Mouse (Mus musculus) embryonic facial prominence, embryonic 11.5 days (tissue): ENCODE measurements around the gene Sec14l5. TPM values are rescaled to one million over a fixed set of nuclear protein-coding genes. Genes with fewer than 3 reads are reported as not detected.
A peak's percentile ranks its signal among the peaks of the same experiment; 100 is the strongest.

Source experiments
- ATAC-seq: fragments of 200-750 bp; cut with Nextera tagmentation; replicated peaks from 2 replicates; pipeline ENCODE4 v1.8.0; 2017; ENCODE audit warnings: low read depth; ENCODE audit not compliant: insufficient number of reproducible peaks, low FRiP score, low TSS enrichment
- DNase-seq: peaks from one replicate; pipeline ENCODE4 v3.0.0-alpha.2; 2015; ENCODE audit warnings: low spot score
- H3K27ac ChIP-seq: fragments of 300-500 bp; sonication (generic); replicated peaks from 2 replicates; pipeline ENCODE4 v1.5.1; 2014; ENCODE audit warnings: mild to moderate bottlenecking, low read depth, low read length, control low read depth
- H3K27me3 ChIP-seq: fragments of 300-500 bp; sonication (generic); 2 replicates; pipeline ENCODE4 v1.6.1; 2014; ENCODE audit warnings: mild to moderate bottlenecking, low read length, moderate library complexity, mixed read lengths; ENCODE audit not compliant: control insufficient read depth, insufficient read depth
- H3K36me3 ChIP-seq: fragments of 300-500 bp; sonication (generic); replicated peaks from 2 replicates; pipeline ENCODE4 v1.6.1; 2014; ENCODE audit warnings: low read depth, mild to moderate bottlenecking, low read length, moderate library complexity, mixed read lengths; ENCODE audit not compliant: control insufficient read depth, insufficient read depth
- H3K4me1 ChIP-seq: fragments of 300-500 bp; sonication (generic); 2 replicates; pipeline ENCODE4 v1.6.1; 2014; ENCODE audit warnings: low read length, mixed read lengths; ENCODE audit not compliant: control insufficient read depth, insufficient read depth
- H3K4me2 ChIP-seq: fragments of 300-500 bp; sonication (generic); 2 replicates; pipeline ENCODE4 v1.6.1; 2014; ENCODE audit warnings: low read depth, mild to moderate bottlenecking, control low read depth, low read length, moderate library complexity
- H3K4me3 ChIP-seq: fragments of 300-500 bp; sonication (generic); 2 replicates; pipeline ENCODE4 v1.5.1; 2014; ENCODE audit warnings: low read depth, low read length, control low read depth
- H3K9ac ChIP-seq: fragments of 300-500 bp; sonication (generic); replicated peaks from 2 replicates; pipeline ENCODE4 v1.6.1; 2014; ENCODE audit warnings: mild to moderate bottlenecking, control low read depth, low read length
- H3K9me3 ChIP-seq: fragments of 300-500 bp; sonication (generic); replicated peaks from 2 replicates; pipeline ENCODE4 v1.6.1; 2016; ENCODE audit warnings: mild to moderate bottlenecking, low read length, inconsistent platforms, mixed read lengths; ENCODE audit not compliant: control insufficient read depth
- WGBS: fragments of 180-500 bp; shearing (Covaris S2); extraction: QIAGEN DNeasy Blood & Tissue Kit; methylation state at CpG from one replicate; pipeline ENCODE4 v1.1.7; 2014; 5-methylcytosine and 5-hydroxymethylcytosine counted together
- polyA plus RNA-seq: library from polyadenylated mRNA; unstranded; fragments of >200 nt; fragmentation: Nextera tagmentation; extraction: Ambion mirVana; gene quantifications from 2 replicates; pipeline ENCODE4 v1.2.1, GENCODE M21; 2014

The Sec14l5 gene
- polyA plus RNA-seq, 1 experiment from 2014 or later = 0.07 TPM

GRCm38 (mm10) chr16:5184101-5184500, 37.2 kb downstream of the Sec14l5 start:
- H3K36me3 ChIP-seq = no peaks in the 10 kb centered on the region
- WGBS = 53% methylated on average over 8 of the region's 8 CpGs
- ATAC-seq = no peak

GRCm38 (mm10) chr16:5184956-5185355, 38.0 kb downstream of the Sec14l5 start:
- Histone ChIP-seq H3K36me3 (no peaks in the 10 kb centered on the region), H3K4me3 (no peak overlapping the region), H3K27me3 (no peaks in the 10 kb centered on the region), H3K4me2 (no peak overlapping the region), H3K27ac (no peak overlapping the region), H3K9ac (no peak overlapping the region), H3K4me1 (no peaks in the 10 kb centered on the region), H3K9me3 (no peaks in the 10 kb centered on the region)
- ATAC-seq = no peak
- WGBS = 87% methylated on average over 5 of the region's 5 CpGs
- no peak for DNase-seq

More at GRCm38 (mm10) chr16:5184101-5184500, 37.2 kb downstream of the Sec14l5 start:
- Histone ChIP-seq H3K4me3 (no peak overlapping the region), H3K4me1 (no peaks in the 10 kb centered on the region), H3K9ac (no peak overlapping the region), H3K27ac (no peak overlapping the region), H3K4me2 (no peak overlapping the region), H3K9me3 (no peaks in the 10 kb centered on the region), H3K27me3 (no peaks in the 10 kb centered on the region)
- no peak for DNase-seq

DNA sequence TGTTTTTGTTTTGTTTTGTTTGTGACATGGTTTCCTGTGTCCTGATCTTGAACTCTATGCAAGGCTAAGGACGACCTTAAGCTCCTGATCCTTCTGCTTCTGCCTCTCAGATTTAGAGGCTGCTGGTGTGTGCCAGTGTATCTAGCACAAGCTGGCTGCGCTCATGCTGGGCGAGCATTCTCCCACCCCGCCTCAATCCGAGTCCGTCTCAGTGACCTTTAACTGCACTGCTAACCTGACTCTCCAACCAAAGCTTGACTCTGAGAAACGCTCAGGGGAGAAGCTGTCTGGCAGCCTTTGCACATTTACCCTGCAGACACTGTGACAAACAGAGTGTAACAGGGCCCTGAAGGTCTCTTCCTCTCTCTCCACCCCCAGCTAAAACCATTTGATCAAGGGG, 38.8 kb downstream of the Sec14l5 start:
- 56% methylated on average over 7 of the region's 7 CpGs for WGBS
- ATAC-seq = no peak
- no peaks in the 10 kb centered on the region for H3K27me3 ChIP-seq

GRCm38 (mm10) chr16:5186234-5186633, 39.3 kb downstream of the Sec14l5 start:
- H3K4me2 ChIP-seq = no peak overlapping the region
- no peak overlapping the region for H3K9ac ChIP-seq
- H3K27me3 ChIP-seq = no peaks in the 10 kb centered on the region
- H3K4me1 ChIP-seq = no peaks in the 10 kb centered on the region
- H3K4me3 ChIP-seq = no peak overlapping the region
- no peaks in the 10 kb centered on the region for H3K9me3 ChIP-seq
- DNase-seq (no peak), ATAC-seq (no peak)
- WGBS = 72% methylated on average over 7 of the region's 7 CpGs
- no peak overlapping the region for H3K27ac ChIP-seq
- no peaks in the 10 kb centered on the region for H3K36me3 ChIP-seq

More for the DNA sequence above, 38.8 kb downstream of the Sec14l5 start:
- Histone ChIP-seq H3K4me1 (no peaks in the 10 kb centered on the region), H3K27ac (no peak overlapping the region), H3K9ac (no peak overlapping the region), H3K9me3 (no peaks in the 10 kb centered on the region), H3K4me2 (no peak overlapping the region), H3K4me3 (no peak overlapping the region), H3K36me3 (no peaks in the 10 kb centered on the region)
- DNase-seq = no peak

- H3K4me1 ChIP-seq = no peaks in the 10 kb centered on the region
- peak; percentile 78 for DNase-seq
- H3K9me3 ChIP-seq = no peaks in the 10 kb centered on the region
- no peak overlapping the region for H3K4me3 ChIP-seq
- H3K4me2 ChIP-seq = no peak overlapping the region
- H3K27ac ChIP-seq = no peak overlapping the region
- H3K27me3 ChIP-seq = no peaks in the 10 kb centered on the region
- no peak for ATAC-seq
- H3K36me3 ChIP-seq = no peaks in the 10 kb centered on the region
- no peak overlapping the region for H3K9ac ChIP-seq
- WGBS = 27% methylated on average over 6 of the region's 6 CpGs
Observed at GRCm38 (mm10) chr16:5195080-5195479, 48.2 kb downstream of the Sec14l5 start.

GRCm38 (mm10) chr16:5202681-5203080, 55.8 kb downstream of the Sec14l5 start:
- H3K27ac ChIP-seq = no peak overlapping the region
- H3K9me3 ChIP-seq = no peaks in the 10 kb centered on the region
- 12% methylated on average over 4 of the region's 4 CpGs for WGBS
- ATAC-seq = no peak
- no peaks in the 10 kb centered on the region for H3K27me3 ChIP-seq
- H3K4me3 ChIP-seq = peak overlapping the region; percentile 83
- peak overlapping the region; percentile 97 for H3K4me2 ChIP-seq
- no peaks in the 10 kb centered on the region for H3K36me3 ChIP-seq
- no peak overlapping the region for H3K9ac ChIP-seq
- peak; percentile 65 for DNase-seq
- H3K4me1 ChIP-seq = no peaks in the 10 kb centered on the region

DNA sequence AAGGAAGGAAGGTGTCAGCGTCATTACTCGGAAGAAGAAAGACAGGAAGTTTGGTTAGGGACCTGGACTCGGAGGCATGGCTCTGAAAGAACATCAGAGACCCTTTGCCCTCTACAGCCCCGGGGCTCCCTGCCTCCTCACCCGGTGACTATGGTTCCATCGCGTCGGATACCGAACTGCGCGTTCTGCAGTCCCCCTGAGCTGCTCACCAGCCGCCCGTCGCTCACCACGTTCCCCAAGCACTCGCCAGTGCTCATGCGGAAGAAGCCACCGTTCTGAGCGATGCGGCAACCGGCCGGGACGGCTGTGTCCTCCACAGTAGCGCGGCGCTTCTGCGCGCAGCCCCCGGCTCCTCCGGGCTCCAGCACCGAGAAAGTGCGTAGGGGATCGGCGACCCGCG, 56.3 kb downstream of the Sec14l5 start:
- Histone ChIP-seq H3K36me3 (no peaks in the 10 kb centered on the region), H3K9ac (peak overlapping the region; percentile 72), H3K27me3 (no peaks in the 10 kb centered on the region), H3K4me1 (no peaks in the 10 kb centered on the region), H3K27ac (no peak overlapping the region), H3K9me3 (no peaks in the 10 kb centered on the region), H3K4me3 (peak overlapping the region; percentile 83), H3K4me2 (peak overlapping the region; percentile 97)
- DNase-seq = no peak
- 2% methylated on average over 36 of the region's 36 CpGs for WGBS
- ATAC-seq = no peak

DNA sequence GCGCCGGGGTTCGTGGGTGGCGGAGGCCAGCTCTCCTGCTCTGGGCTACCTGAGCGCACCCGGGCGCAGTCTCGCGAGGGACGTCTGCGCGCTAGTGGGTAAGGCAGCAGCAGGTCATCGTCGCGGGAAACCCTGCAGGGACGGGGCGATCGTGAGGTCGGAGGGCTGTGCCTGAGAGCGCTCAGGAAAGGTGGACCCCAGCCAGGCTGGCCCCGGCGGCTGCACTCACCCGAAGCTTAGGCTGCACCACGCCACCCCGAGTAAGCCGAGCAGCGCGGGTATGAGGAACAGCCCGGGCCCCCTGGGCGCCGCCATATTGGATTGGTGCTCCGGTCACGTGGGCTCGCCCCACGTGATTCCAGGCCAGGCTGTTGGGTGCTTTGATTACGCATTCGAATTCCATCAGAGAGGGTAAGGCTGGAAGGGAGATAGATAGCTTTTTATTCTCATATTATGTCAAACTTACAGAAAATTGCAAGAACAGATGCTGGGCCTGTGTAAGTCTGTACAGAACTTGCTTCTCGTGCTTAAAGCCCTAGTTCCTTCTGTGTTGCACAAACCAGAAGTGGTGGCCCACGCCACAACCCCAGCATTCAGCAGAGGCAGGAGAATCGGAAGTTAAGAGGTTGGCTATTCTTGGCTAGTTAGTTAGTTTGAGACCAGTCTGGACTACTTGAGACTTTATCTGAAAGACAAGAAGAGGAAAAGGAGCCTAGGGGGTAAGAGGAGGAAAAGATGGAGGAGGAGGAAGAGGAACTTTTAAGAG, 56.9 kb downstream of the Sec14l5 start, which contains the start of gene Nagpa:
Gene Nagpa, minus strand, starts transcription at position 345 of the 766 bp plus-strand sequence.
- Histone ChIP-seq H3K4me1 (no peaks in the 10 kb centered on the region), H3K4me2 (peak within 1 kb of the TSS; percentile 97), H3K9ac (peak within 1 kb of the TSS; percentile 72), H3K36me3 (no peaks in the 10 kb centered on the region), H3K27ac (no peak within 1 kb of the TSS), H3K4me3 (peak within 1 kb of the TSS; percentile 83), H3K27me3 (no peaks in the 10 kb centered on the region), H3K9me3 (no peaks in the 10 kb centered on the region)
- DNase-seq = peak; percentile 92
- peak; percentile 85 for ATAC-seq
- 4% methylated on average over 40 of the region's 40 CpGs for WGBS
